Mouse (Mus musculus): ENCODE measurements at regions not wholly inside any gene's neighbourhood (a gene's known extent, or its start where the extent isn't known, plus 50 kb on each side); places are given as distances from the start of the nearest gene placed in this dataset.

DNA sequence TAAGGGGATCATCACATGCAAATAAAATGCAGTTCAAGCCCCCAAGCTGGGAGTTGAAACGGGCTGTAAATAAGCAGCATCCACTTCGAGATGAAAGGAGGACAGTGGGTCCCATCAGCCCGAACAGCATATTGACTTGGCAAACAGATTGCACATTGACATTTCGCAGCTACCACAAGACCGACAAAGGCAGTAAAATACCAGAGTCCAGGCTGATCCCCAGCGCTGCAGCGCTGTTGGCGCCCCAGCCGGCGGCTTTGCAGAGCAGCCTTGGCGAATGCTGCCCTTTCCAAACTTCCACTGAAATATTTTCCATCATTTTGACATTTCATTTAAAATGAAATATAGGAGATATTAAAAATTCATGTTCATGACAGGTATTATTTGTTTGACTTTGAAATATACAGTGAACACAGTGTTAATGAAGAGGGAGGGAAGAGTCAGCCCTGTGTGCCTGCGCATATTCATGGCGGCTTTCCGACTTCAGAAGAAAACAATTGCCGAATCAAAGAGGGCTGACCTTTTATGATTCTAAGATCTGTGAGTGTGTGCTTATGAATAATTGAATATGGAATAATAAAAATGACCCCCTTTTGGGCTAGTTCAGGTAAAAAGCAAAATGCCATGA is 98.4 kb downstream of the Sqor start:
- no peak for DNase-seq

DNA sequence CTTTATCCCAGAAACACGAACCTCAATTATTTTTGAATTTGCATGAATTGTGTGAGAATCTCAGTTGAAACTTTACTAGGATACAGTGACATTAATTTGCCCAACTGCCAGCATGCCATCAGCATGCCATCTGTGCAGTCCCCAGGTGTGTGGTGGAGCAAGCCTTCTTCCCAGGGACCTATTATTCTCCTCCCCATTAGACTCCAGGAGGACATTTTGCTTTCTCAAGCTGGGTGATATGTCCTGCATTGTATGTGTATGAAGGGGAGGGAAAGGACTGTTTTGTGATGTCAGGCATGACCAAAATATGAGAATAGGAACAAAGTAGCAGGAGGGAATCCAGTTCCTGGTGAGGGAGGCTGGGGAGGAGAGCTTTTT is 98.9 kb downstream of the Sqor start:
- DNase-seq, result no peak

DNA sequence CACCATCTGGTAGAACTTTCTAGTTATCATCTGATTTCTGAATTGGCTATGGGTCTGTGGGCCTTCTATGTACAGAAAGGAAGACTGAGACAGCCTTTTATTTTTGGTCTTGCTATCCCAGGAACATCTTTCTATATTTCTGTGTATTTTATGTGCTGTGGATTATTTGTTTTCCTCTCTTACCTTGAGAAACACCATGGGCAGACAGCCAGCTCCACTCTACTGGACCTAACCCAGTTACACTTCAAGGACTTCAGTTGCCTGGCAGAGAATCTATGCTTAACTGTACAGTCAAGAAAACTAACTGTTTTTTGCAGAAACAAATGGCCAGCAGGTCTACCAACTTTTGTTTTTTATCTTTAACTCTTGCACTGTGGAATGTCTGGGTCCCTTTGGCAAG is 122.1 kb downstream of the Sqor start:
- no peak for DNase-seq

- DNase-seq, result no peak
Observed at GRCm38 (mm10) chr2:122887526-122887925, 122.5 kb downstream of the Sqor start.

DNA sequence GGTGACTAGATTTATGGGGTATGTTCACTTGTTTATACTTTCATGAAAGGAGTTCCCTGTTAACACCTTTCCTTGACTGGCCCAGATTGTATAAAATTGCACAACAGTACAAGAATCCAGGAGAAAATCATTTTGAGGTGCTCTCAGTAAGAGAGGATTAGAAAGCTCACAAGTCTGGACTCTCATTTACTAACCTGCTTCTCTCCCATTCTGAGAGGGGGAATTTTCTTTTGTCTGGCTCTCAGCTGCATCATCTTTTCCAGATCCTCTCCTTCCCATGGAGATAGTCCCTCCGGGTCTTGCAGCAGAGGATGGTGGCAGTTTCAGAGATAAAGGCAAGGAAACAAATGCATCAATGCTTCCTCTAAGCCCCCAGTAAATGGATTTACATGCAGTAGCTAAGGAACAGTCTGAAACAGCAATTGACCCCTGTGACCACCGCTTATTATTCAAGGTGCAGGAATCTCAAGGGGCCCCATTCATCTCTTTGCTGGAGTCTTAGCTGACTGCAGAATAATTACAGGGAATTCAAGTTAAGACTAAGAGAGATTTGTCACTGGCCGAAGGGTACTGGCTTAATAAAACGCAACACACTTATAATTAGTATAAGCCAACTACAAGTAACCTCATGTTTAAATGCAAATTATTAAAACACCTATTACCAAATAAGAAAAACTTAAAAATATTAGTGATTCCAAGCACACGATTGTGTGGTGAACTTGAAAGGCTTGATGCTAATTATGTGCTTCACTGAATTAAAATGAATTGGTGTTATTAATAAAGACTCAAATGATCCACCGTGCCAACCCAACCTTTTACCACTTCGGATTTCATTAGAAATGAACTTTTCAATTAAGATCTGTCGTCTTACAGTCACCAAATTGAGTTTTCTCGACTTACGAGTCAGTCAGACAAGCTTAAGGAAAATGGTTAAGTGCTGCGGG is 140.4 kb downstream of the Sqor start:
- DNase-seq, result no peak

GRCm38 (mm10) chr2:122916772-122917171 is 151.7 kb downstream of the Sqor start:
- peak; percentile 14 for DNase-seq

DNA sequence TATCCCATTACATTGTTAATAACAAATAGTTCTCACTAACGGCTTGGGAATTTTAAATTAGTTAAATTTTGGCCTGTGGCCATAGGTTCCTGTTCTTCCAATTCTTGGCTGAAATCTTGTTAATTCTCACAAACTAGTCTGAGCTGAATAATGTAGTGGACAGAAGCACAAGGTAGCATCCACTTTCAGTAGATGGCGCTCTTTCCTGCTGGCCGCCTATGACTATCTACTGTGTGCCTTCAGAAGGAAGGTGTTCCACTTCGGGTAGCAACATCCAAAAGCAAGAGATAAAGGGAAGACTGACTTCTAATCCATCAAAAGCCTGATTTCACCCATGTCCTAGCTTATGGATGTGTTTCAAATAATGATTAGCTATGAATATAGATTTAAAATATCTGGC is 172.9 kb downstream of the Sqor start:
- DNase-seq, result peak; percentile 3

DNA sequence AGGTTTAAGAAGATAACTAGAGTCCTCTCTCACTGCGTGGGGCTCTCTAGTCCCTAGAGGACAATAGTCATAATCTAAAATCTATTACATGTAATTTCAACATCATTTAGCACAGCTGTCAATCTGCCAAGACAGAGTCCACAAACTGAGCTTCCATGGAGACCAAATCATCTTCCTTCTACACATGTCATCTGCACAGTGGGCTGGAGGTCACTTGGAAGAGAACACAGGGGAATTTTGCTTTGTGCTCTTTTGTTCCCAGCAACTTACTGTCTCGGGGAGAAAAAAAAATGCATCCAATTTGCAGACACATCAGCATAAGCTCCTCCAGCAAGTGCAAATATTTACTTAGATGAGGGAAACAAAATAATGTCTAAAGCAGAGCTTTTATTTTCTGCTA is 179.8 kb downstream of the Sqor start:
- no peak for DNase-seq

GRCm38 (mm10) chr2:122945891-122946290 is 180.9 kb downstream of the Sqor start:
- no peak for DNase-seq

DNA sequence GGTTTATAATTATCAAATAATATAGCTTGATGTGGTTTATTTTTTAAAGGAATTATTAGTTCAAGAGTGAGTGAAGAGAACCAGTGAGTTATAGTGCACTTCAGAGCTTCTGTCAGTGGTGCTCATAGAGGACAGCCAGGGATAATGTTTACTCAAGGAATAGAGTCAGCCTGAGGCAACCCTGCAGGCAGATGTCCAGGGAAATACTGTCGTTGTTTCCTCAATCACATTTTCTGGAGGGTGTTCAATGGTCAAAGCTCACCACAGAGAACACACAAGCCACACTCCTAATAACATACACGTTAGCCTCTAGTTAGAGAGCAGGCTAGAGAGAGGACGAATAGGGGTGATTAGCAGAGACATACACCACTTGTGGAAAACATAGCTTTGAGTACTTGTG is 184.0 kb downstream of the Sqor start:
- DNase-seq, result no peak

GRCm38 (mm10) chr2:122961701-122962100 is 196.7 kb downstream of the Sqor start:
- DNase-seq, result no peak

DNA sequence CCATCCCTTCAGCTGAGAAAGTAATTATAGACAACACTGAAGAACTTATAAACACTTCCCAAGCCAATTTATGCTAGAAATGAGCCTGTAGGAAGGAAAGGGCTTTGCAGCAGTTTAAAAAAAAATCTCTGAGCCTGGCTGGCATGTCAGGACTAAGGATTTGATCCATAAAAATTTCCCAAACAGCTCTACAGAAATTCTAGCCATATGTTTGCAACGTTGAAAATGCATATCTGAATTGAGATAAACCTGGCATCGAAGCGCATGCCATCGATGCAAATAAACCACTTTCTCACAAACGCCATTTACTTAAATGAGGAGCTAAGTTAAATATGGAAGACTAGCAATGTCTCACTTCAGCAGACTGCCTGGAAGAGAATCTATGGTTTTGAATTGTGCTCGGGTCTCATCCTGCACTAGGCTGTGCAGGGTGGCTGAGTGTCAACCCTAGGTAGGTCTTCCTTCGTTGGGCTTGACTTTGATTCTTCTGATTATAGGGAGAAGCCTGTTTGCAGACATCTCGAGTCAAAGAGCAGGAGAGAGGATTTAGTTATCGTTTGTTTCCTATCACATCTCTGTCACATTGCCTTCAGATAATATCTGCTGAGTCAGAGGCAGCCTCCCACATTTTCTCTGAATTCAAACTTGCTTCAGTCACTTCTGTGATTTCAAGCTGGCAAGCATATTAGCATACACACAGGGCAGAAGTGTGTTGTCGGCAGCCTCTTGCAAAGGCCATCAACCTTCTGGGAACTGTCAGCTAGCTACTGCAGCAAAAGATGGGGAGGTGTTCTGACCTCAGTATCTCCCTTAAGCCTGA is 204.0 kb downstream of the Sqor start:
- DNase-seq, result no peak

Data from thymus, postnatal 25 days (tissue).